Mouse (Mus musculus) left cerebral cortex, postnatal 36 days (tissue): ENCODE results near the gene Clcf1. TPM values are rescaled to one million over a fixed set of nuclear protein-coding genes. Genes with fewer than 3 reads are reported as not detected.
"Not testable (repeated sequence)": the region's sequence is repeated elsewhere in the genome, so short reads cannot be mapped to it uniquely, and the experiment has no call there.

Experiments
- DNase-seq, 2 experiments: peaks; one replicate each; pipeline ENCODE4 v3.0.0; 2021 to 2022; ENCODE audit warnings: low spot score in 2 of 2, mixed read lengths in 1 of 2
- intact Hi-C: fragments of 180-260 bp; cut with DNase I; formaldehyde crosslinking; loops from one replicate; pipeline ENCODE4 v1.15.1; 2025
- total RNA-seq, 2 experiments: library from RNA; stranded (reverse); gene quantifications; 2 replicates each; pipeline ENCODE4 v1.2.3; 2021

Clcf1 gene
- total RNA-seq, 2 experiments from 2014 or later, result 0.84 to 1.2 TPM

DNA sequence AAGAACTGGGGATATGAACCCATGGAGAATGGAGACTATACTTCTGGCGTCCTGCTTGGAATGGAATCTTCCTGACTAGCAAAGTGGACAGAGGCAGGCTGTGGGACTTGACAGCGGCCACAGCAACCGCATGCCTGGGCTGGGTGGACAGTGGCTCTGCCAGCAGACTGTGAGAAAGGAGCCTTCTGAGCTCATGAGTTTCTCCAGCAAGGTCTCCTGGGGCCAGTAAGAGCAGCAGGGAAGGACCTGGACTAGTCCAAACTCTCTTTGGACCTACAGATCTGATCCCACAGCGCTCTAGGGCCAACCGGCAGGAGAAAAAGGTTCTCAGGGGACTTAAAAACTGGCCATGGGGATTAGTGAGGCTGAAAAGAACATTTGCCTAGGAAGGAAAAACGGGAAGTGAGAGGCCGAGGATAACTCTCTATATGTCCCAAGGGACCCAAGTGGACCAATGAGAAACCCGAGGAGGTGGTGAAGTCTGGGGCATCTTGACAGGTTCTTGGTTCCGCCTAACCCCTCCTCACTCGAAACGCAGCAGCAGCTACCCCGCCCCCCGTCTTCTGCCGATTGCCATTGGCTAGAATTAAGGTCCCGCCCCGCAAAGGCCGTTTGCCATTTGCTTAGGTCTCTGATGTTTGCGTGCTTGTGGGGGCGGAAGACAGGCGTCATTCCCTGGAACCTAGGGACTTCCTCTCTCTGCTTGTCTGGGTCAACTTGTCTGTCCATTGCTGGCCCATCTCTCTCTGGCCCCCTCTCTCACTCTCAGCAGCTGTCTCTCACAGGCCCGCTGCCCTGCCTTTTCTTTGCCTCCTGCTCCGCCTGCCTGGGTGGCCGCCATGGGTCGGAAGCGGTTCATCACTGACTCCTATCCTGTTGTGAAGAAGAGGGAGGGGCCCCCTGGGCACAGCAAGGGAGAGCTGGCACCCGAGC, 17.5 kb downstream of the Clcf1 start, which contains the start of gene Pold4:
Pold4 (plus strand) TSS at position 647 of the 933 bp plus-strand sequence.
- DNase-seq, result peak; percentile 94 to 96
- intact Hi-C loops, result loop anchor here (1.0 to 5.0 kb wide), 3 partner anchors 62 to 131 kb away; partner anchors contain the start of gene Aip

DNA sequence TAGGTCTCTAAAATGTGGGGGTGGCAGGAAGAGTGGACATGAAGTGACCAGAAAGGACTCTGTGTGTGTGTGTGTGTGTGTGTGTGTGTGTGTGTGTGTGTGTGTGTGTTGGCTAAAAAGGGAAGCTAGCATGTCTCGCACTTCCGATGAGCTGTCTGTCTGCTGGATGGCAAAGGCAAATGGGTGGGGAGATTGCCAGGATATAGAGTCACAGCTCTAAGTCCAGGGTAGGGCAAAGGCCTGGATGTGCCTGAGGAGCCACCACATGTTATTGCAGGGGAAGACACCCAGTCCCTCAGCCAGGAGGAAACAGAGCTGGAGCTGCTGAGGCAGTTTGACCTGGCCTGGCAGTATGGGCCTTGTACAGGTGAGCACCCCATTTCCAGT, 18.1 kb downstream of the Clcf1 start:
- no peak for DNase-seq
- intact Hi-C loops, result loop anchor here (5.0 kb wide), 1 partner anchor 105 kb away; the partner anchor contains the start of gene Aip

DNA sequence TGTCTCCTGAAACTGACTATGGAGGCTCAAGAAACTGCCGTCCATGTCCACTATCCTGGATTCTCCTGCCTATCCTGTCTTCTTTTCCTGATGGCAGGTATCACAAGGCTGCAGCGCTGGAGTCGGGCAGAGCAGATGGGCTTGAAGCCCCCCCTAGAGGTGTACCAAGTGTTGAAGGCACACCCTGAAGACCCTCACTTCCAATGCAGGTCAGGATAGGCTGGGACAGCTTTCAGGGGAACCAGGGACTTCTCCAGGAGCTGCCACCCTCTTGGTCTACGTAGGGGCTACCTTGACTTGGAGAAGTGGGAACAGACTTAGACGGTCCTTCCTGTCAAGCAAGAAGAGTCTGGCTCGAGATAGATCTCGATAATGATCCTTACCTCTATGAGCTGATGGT, 18.6 kb downstream of the Clcf1 start:
- no peak for DNase-seq
- intact Hi-C loops, result loop anchor here (5.0 kb wide), 1 partner anchor 105 kb away; the partner anchor contains the start of gene Aip

DNA sequence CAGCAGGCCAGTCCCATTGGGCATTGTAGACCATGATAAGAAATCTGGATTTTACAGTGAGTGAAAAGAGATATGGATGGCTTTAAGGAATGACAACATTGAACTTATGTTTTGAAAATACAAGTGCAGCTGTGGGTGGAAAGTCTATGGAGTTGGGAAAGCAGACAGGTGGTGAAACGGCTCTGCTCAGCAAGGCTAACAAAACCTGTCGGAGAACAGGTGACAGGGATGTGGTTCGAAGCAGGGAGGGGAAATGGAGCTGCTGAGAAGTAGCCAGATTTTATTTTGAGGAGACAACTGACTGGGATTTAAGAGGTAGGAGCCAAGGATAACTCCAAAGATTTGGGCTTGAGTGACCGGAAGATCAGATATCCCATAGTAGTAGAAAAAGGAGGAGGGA, 20.5 kb downstream of the Clcf1 start:
- no peak for DNase-seq
- intact Hi-C loops, result loop anchor here (5.0 kb wide), 1 partner anchor 107 kb away; the partner anchor contains the start of gene Aip

DNA sequence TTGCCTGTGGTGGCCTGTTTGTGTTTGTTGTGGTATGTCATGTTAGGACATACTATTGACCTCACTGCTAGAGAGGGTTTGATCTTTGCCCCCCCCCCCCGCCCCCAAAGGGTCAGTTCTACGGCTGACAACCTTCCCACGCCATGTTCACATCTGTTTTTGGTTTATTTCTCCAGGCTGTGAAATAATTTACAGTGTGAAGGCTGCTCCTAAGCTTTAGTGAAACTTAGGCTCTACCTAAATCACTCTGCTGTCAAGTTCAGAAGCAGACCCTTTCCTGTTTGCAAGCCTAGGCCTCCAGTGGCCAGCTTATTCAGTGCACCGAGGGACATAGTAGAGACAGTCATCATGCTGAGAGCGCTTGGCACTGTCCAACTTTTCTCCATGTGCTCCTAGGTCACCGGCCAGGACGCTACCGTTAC, 26.2 kb downstream of the Clcf1 start:
- no peak for DNase-seq
- intact Hi-C loops, result no loop called here

DNA sequence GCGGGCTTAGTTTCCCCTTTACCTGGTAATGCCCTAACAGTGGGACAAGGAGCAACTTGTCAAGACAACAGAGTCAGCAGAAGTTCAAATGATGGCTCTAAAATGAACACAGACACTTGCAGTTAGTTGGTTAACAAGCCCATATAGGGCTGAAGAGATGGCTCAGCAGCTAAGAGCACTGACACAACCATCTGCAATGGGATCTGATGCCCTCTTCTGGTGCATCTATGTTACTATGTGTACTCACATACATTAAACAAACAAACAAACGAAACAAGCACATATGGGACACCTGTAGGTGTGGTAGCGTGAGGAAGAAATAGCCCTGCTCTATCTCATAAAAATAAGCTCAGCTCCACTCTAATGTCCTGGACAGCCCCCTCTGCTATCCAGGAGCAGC, 28.4 kb downstream of the Clcf1 start:
- intact Hi-C loops, result no loop called here
- DNase-seq, result no peak

DNA sequence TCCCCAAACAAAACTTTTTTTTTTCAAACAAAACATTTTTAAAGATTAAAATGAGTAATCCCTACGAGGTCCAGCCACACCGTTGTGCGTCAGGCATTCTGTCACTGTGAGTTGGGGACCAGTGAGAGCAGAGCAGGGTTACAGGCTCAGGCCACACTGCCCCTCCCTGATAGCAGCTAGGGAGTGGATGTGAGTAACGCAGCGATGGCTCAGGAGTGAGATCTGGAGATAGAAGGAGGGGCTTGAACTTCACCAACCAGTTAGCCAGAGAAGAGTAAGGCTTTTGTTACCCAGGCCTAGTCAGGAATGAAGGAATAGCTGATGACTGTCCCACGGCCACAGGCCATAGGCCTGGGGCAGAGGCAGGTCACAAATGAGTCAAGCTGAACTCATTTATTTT, 30.7 kb downstream of the Clcf1 start:
- intact Hi-C loops, result no loop called here
- DNase-seq, result no peak

DNA sequence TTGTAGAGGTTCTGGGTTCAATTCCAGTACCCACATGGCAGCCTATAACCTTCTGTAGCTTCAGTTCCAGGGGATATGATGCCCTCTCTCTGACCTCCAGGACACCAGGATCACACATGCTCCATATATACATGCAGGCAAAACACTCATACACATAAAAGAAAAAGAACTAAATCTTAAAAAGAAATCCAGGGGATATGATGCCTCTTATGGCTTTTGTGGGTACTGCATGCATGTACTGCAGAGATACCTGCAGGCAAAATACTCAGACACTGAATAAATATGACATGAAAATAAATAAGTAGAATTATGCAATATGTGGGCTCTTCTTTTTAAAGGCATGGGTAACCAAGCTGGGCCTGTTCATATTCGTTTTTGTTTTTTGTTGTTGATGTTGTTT, 33.0 kb downstream of the Clcf1 start:
- no peak for DNase-seq
- intact Hi-C loops, result no loop called here

DNA sequence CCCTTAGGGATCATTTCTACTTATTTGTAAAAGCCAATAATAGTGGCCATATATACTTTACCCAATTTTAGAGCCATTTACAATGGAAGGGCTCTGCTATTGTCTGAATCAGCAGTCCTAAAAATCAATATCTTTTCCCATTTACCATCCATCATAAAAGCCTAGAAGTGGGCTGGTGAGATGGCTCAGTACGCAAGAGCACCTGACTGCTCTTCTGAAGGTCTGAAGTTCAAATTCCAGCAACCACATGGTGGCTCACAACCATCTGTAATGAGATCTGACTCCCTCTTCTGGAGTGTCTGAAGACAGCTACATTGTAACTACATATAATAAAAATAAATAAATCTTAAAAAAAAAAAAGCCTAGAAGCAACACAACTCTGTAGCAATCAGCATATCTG, 34.6 kb downstream of the Clcf1 start:
- DNase-seq, intact Hi-C loops: not testable (repeated sequence)

DNA sequence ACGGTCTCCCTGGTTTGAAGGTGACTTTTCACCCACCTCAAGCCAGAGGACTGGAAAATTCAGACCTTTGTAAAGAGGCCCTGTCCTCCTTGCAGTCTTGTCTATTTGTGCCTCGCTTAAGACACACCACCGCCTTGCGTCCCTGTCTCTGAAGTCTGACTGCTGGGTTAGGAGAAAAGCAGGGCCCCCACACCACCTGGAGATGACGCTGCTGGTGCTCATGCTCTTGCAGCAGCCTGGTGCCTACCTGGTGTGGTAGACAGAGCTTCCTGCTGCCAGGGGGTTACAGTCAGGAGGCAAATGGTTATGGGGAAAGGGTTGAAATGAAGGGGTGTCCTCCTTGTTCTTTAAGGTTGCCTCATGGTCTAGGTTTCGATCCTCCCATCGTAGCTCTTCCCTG, 40.2 kb downstream of the Clcf1 start:
- intact Hi-C loops, result loop anchor here (10.0 kb wide), 1 partner anchor 191 kb away; no protein-coding TSS in a partner anchor
- DNase-seq, result no peak

DNA sequence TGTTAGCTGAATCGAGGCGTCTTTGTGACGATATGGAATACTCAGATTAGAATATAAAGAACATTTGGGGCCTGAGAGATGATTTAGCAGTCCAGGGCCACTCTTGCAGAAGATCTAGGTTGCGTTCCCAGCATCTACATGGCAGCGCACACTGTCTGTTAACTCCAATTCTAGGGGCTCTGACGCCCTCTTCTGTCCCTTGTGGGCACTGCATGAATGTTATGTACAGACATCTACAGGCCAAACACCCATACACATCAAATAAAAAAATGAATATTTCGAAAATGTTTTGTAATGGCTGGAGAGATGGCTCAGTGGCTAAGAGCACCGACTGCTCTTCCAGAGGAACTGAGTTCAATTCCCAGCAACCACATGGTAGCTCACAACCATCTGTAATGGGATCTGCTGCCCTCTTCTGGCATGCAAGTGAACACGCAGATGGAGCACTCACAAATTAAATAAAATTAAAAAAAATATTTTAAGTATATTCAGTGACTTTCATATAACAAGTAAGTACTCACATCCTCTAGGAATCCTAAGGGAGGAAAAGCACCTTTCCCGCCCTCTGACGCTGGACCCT, 41.6 kb downstream of the Clcf1 start:
- intact Hi-C loops, result loop anchor here (10.0 kb wide), 1 partner anchor 189 kb away; no protein-coding TSS in a partner anchor
- no peak for DNase-seq

DNA sequence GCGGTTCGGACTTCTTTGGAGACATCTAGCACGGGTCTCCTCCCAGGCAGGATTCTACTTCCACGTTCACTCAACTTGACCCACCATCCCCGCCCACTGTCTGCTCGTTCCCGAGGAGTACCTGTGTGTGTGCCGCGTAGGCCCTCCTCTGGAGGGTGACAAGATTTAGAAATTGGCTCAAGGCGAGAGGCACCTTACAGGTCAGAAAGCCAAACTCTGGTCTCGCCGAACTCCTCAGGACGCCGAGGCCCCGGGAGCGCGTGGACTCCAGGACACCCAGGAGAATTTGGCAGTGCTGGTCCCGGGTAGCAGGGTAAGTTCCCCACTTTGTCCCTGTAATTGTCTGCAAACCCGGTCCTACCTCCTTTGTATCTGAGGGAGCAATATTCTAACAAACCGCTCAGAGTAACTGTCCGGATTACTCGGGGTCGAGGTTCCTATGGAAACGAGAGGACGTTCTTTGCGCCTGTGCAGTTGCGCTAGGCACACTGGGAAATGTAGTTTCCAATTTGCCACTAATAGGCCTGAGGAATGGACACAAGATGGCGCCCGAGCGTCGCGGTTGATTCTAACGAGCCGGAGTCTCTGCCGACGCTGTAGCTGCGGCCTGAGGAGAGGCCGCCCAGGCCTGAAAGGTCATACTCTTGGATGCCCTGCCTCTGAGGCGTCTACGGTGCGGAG, 43.3 kb downstream of the Clcf1 start:
- peak; percentile 88 to 91 for DNase-seq
- intact Hi-C loops, result loop anchor here (1.0 to 10.0 kb wide), 2 partner anchors 49 to 187 kb away; partner anchors contain the start of gene Grk2

DNA sequence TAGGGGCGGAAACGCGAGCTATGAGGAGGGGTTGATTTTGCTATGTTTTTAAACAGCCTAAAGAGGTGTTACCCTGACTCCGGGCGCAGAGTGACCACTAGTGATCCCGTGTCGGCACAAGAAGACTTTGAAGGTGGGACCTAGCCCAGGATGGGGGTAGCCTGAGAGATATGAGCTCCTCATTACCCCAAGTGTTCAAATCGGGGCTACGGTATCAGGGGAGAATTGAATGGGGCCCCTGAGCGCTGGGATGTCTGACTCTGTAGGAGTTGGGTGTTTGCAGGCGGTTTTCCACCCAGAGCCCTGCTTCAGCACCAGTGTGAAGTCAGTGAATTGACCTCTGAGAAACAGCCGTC, 43.8 kb downstream of the Clcf1 start:
- intact Hi-C loops, result loop anchor here (1.0 to 10.0 kb wide), 2 partner anchors 48 to 187 kb away; partner anchors contain the start of gene Grk2
- DNase-seq, result no peak

DNA sequence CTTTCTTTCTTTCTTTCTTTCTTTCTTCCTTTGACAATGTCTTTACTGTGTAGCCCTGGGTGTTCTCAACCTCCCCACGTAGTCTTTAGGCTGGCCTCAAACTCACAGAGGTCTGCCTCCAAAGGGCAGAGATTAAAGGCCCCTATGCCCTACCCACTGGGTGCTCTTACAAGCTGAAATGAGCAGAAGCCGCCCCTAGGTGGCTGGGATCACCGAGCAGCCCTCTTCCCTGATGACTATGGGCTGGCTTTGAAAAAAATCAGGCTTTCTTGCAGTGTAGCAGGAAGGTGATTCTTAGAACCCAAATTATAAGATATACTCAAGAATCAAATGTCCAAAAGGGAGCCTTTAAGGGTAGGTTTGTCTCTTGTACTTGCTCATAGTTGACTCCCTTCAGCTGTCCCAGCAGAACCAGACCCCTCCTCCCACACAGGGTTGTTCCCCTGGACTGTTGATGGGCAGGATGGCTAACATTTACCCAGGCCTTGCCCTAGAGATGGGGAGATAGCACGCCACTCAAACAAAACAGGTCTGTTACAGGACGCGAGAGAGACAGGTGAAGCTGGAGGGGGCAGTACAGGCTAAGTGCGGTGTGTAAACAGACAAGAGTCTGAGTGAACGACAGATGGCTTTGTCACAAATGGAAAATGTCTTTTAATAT, 47.1 kb downstream of the Clcf1 start:
- intact Hi-C loops, result no loop called here
- DNase-seq, result no peak

DNA sequence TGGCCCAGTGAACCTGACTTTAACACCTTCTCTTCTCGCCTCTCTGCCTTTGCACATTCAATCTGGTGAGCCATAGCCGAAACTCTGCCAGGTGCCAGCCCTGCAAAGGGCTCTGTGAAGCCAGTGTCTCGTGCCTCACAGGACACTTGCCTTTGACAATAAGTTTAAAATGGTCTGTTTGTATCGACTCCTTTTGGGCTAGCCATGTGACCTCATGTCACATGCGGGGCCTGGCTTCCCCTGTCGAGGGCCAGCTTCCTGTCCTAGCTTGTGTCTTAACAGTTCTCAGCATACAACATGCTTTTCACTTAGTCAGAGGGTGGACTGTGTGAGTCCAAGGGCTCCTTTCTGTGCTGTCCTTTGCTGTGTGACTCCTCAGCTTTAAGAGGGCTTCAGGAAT, 48.7 kb downstream of the Clcf1 start:
- intact Hi-C loops, result no loop called here
- DNase-seq, result no peak

DNA sequence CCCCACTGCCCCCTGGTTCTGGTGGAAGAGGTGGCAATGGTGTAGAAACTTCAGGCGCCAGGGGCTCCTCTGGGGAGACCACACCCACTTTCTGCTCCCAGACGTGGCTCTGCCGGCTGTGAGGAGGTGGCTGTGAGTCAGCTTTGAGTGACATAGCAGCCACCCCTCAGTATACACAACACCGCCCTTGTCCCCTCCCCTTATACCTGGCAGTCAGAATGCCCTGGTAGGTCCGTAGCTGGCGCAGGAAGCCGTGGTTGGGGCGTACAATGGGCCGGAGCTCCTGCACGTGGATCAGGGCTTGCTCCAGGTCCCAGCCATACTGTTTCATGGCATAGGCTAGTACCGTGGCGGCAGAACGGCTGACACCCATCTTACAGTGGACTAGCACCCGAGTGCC, 49.7 kb downstream of the Clcf1 start:
- intact Hi-C loops, result no loop called here
- DNase-seq, result no peak

DNA sequence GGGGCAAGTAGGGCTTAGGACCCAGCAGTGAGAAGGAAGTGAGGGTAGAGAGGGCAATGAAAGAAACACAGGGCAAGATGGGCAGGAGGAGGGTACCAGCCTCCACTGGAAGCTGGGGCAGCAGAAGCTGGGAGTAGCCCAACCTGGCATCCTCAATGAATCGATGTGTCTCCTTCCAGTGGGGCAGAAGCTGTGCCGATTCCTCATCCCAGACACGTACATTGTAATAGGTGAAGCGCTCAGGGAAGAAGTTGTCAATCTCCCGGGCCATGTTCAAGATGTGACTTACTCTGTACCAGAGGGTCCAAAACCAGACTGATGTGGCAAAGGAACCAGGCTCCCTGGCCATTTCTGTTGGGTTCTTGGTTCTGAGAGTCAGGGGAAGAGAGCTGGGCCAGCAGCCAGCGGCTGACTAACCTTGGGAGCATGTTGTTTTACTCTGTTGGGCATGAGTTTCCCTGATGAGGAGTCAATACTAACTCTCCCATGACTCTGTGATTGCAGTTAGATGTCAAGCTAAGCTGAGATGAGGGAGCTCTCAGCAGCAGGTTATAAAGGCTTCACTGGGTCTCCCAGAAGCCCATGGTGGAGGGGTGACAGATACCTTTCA, 50.2 kb downstream of the Clcf1 start:
- peak in 1 of 2 experiments; percentile 4 for DNase-seq
- intact Hi-C loops, result no loop called here

DNA sequence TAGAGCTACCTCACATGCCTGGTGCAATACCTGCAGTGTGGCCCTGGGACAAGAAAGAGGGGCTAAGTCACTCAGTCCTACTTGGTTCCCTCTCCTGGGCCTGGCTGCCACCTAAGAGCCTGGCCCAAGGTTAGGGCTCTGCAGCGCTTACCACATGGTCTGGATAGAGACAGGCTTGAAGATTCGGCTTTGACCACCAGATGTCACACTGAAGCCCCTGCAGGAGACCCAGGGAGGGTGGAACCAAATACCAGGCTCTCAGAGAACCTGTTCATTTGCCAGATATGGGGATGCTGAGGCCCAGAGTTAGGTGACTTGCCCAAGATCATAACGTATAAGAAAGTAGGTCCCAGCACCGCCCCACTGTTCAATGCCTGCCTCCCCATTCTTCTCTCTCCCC, 51.9 kb downstream of the Clcf1 start:
- no peak for DNase-seq
- intact Hi-C loops, result no loop called here
